22 mouse cellular contexts compared by ENCODE assay signal in the genomic region with DNA sequence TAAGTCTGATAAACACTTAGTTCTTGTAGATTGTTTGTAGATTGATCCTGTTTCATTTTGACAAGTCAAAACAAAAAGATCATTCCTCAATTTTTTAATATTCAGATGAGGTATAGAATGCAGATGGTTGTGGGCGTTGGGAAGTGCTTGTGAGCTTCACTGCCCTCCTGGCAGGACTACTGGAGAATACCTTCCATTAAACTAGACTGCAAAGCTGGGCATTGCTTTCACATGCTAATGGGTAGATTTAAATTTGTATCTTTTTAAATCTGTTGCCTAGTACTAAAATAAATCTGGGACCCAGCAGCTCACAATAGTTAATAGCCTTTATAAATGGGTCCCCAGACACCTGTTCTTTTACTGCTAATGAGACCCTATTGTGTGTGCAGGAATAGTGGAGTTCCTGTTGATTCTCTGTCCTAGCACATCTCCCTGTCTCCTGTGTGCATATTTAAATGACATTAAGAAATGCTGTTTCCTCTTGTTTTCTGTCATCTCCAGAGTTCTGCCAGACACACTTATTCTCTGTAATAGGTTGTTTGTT. TPM values are rescaled to one million over a fixed set of nuclear protein-coding genes. Genes with fewer than 3 reads are reported as not detected.
DNase-seq lines count a peak whose midpoint lies in the region; ATAC-seq lines count a peak whose summit lies in the region.
"Had no signal": no experiment of that assay in that cellular context is flagged by ENCODE, and none has a peak within 500 bp of the region (broad histone marks: within the 10 kb centered on the region; RNA-seq: fewer than 3 reads in every experiment).

No protein-coding gene starts in this region.

- H3K27ac ChIP-seq in forebrain, embryonic 13.5 days, result peak overlapping the region; percentile 25
- H3K27ac ChIP-seq in forebrain, embryonic 10.5 days, result no peak overlapping the region
- 0 out of 2 replicates have a peak overlapping the region, but pooled peaks have one; percentile 38 for H3K27ac ChIP-seq in midbrain, embryonic 14.5 days (replicated peaks; ENCODE audit: low read depth, low read length)
- no peak overlapping the region for H3K27ac ChIP-seq in midbrain, embryonic 11.5 days (ENCODE audit: low read depth, low read length)
- peak overlapping the region; percentile 56 for H3K27ac ChIP-seq in forebrain, embryonic 15.5 days (replicated peaks)
- H3K27ac ChIP-seq: embryonic facial prominence, embryonic 12.5 days; heart, embryonic 10.5 days; left cerebral cortex, adult 2 months; limb, embryonic 10.5 days had no signal

- no peak overlapping the region for H3K4me3 ChIP-seq in forebrain, embryonic 13.5 days
- H3K4me3 ChIP-seq in forebrain, embryonic 10.5 days, result no peak overlapping the region
- H3K4me3 ChIP-seq in midbrain, embryonic 14.5 days (replicated peaks; ENCODE audit: low read depth, low read length), result no peak overlapping the region
- H3K4me3 ChIP-seq in midbrain, embryonic 11.5 days (ENCODE audit: low read depth, low read length), result no peak overlapping the region
- H3K4me3 ChIP-seq in forebrain, embryonic 15.5 days, result no peak overlapping the region
- H3K4me3 ChIP-seq: embryonic facial prominence, embryonic 12.5 days; erythroblast, embryonic 14.5 days; heart, embryonic 10.5 days; left cerebral cortex, adult 2 months; limb, embryonic 10.5 days; myocyte had no signal

- H3K9me3 ChIP-seq in forebrain, embryonic 13.5 days (replicated peaks), result no peaks in the 10 kb centered on the region
- H3K9me3 ChIP-seq in forebrain, embryonic 10.5 days, result no peaks in the 10 kb centered on the region
- H3K9me3 ChIP-seq in midbrain, embryonic 14.5 days (ENCODE audit: control insufficient read depth, low read length), result no peaks in the 10 kb centered on the region
- no peaks in the 10 kb centered on the region for H3K9me3 ChIP-seq in midbrain, embryonic 11.5 days (ENCODE audit: control insufficient read depth, low read length)
- no peaks in the 10 kb centered on the region for H3K9me3 ChIP-seq in forebrain, embryonic 15.5 days
- H3K9me3 ChIP-seq: embryonic facial prominence, embryonic 12.5 days; heart, embryonic 10.5 days; limb, embryonic 10.5 days had no signal

- H3K9ac ChIP-seq in forebrain, embryonic 13.5 days, result no peak overlapping the region
- H3K9ac ChIP-seq in midbrain, embryonic 14.5 days (replicated peaks; ENCODE audit: low read length), result no peak overlapping the region
- no peak overlapping the region for H3K9ac ChIP-seq in midbrain, embryonic 11.5 days (ENCODE audit: low read length)
- H3K9ac ChIP-seq in forebrain, embryonic 15.5 days (replicated peaks), result no peak overlapping the region
- H3K9ac ChIP-seq: embryonic facial prominence, embryonic 12.5 days; liver, postnatal 0 days had no signal

- peaks cover 39% of the 10 kb centered on the region for H3K4me1 ChIP-seq in forebrain, embryonic 13.5 days
- H3K4me1 ChIP-seq in forebrain, embryonic 10.5 days, result peaks cover 30% of the 10 kb centered on the region
- H3K4me1 ChIP-seq in midbrain, embryonic 14.5 days (ENCODE audit: control insufficient read depth, insufficient read depth, low read length), result peaks cover 15% of the 10 kb centered on the region; the same call in 1 of the 2 replicates
- H3K4me1 ChIP-seq in midbrain, embryonic 11.5 days (ENCODE audit: control insufficient read depth, insufficient read depth, low read length), result no peaks in the 10 kb centered on the region
- H3K4me1 ChIP-seq in forebrain, embryonic 15.5 days, result peaks cover 29% of the 10 kb centered on the region

- 24% methylated on average over 1 of the region's 1 CpGs for WGBS in forebrain, embryonic 13.5 days
- WGBS in forebrain, embryonic 10.5 days, result 67% methylated on average over 1 of the region's 1 CpGs
- WGBS in midbrain, embryonic 14.5 days, result 22% methylated on average over 1 of the region's 1 CpGs
- WGBS in midbrain, embryonic 11.5 days, result 67% methylated on average over 1 of the region's 1 CpGs
- WGBS in forebrain, embryonic 15.5 days, result 11% methylated on average over 1 of the region's 1 CpGs

- DNase-seq in forebrain, embryonic 10.5 days (ENCODE audit: extremely low spot score, low spot score), result no peak
- DNase-seq in midbrain, embryonic 14.5 days, result peak; percentile 61
- no peak for DNase-seq in midbrain, embryonic 11.5 days (ENCODE audit: low spot score, missing footprints)
- no peak for DNase-seq in spleen, adult 18-20 months
- no peak for DNase-seq in gastrocnemius, postnatal 10 days
- DNase-seq: cerebellum, adult 9-11 months; kidney, adult 8-10 months; kidney, postnatal 25 days; liver, postnatal 0 days; lung, postnatal 10 days; right cerebral cortex, adult 18-20 months; thymus, postnatal 14 days had no signal

- no peaks in the 10 kb centered on the region for H3K36me3 ChIP-seq in forebrain, embryonic 13.5 days (ENCODE audit: poor library complexity, severe bottlenecking)
- no peaks in the 10 kb centered on the region for H3K36me3 ChIP-seq in forebrain, embryonic 10.5 days (replicated peaks)
- no peaks in the 10 kb centered on the region for H3K36me3 ChIP-seq in midbrain, embryonic 14.5 days (ENCODE audit: control insufficient read depth, insufficient read depth, low read length)
- no peaks in the 10 kb centered on the region for H3K36me3 ChIP-seq in midbrain, embryonic 11.5 days (ENCODE audit: control insufficient read depth, insufficient read depth, low read length)
- H3K36me3 ChIP-seq in forebrain, embryonic 15.5 days, result no peaks in the 10 kb centered on the region
- H3K36me3 ChIP-seq: embryonic facial prominence, embryonic 12.5 days; heart, embryonic 10.5 days; limb, embryonic 10.5 days had no signal

- peak; percentile 71 for ATAC-seq in forebrain, embryonic 13.5 days
- peak; percentile 27; the same call in 1 of the 2 replicates for ATAC-seq in midbrain, embryonic 14.5 days (ENCODE audit: low FRiP score, low TSS enrichment)
- ATAC-seq in midbrain, embryonic 11.5 days (ENCODE audit: low FRiP score), result no peak
- ATAC-seq in forebrain, embryonic 15.5 days (replicated peaks), result peak; percentile 62
- ATAC-seq: CD4-positive, CD25-positive, alpha-beta regulatory T cell, adult 4 months; inflammation-experienced regulatory T-cells, adult 6 months; liver, postnatal 0 days had no signal

- H3K27me3 ChIP-seq in forebrain, embryonic 13.5 days, result no peaks in the 10 kb centered on the region
- no peaks in the 10 kb centered on the region for H3K27me3 ChIP-seq in forebrain, embryonic 10.5 days (ENCODE audit: poor library complexity, severe bottlenecking)
- H3K27me3 ChIP-seq in midbrain, embryonic 14.5 days (ENCODE audit: control insufficient read depth, insufficient read depth, low read length), result no peaks in the 10 kb centered on the region
- no peaks in the 10 kb centered on the region for H3K27me3 ChIP-seq in midbrain, embryonic 11.5 days (ENCODE audit: control insufficient read depth, insufficient read depth, low read length)
- no peaks in the 10 kb centered on the region for H3K27me3 ChIP-seq in forebrain, embryonic 15.5 days
- H3K27me3 ChIP-seq: embryonic facial prominence, embryonic 12.5 days had no signal

- H3K4me2 ChIP-seq in forebrain, embryonic 13.5 days, result no peak overlapping the region
- H3K4me2 ChIP-seq in midbrain, embryonic 14.5 days (ENCODE audit: low read length), result no peak overlapping the region
- H3K4me2 ChIP-seq in midbrain, embryonic 11.5 days, result no peak overlapping the region
- H3K4me2 ChIP-seq in forebrain, embryonic 15.5 days (replicated peaks), result no peak overlapping the region
- H3K4me2 ChIP-seq: embryonic facial prominence, embryonic 12.5 days had no signal

RNA-seq across cellular contexts. Expression of a gene that starts 54.9 kb away (rescaled TPM):
- polyA plus RNA-seq in forebrain, embryonic 13.5 days (2015; fragmentation: Nextera tagmentation; extraction: Ambion mirVana), result 15.9 and 16.2 TPM in 2 replicates
- 17.1 and 17.2 TPM in 2 replicates for polyA plus RNA-seq in forebrain, embryonic 10.5 days (2016; fragmentation: Nextera tagmentation; extraction: Ambion mirVana)
- 18.1 and 19.0 TPM in 2 replicates for polyA plus RNA-seq in midbrain, embryonic 14.5 days (2014; fragmentation: Nextera tagmentation; extraction: Ambion mirVana)
- 14.7 and 16.6 TPM in 2 replicates for polyA plus RNA-seq in midbrain, embryonic 11.5 days (2014; fragmentation: Nextera tagmentation; extraction: Ambion mirVana)
- polyA plus RNA-seq in forebrain, embryonic 15.5 days (2015; fragmentation: Nextera tagmentation; extraction: Ambion mirVana), result 15.1 and 16.1 TPM in 2 replicates
- 10 to 100 TPM; 17.9 to 21.9 TPM for total RNA-seq in gastrocnemius, postnatal 10 days (2021)

Comparison
In these comparisons a context has a peak if more than half of its experiments do, and no peak if none do; other contexts are left out.
1. H3K27ac ChIP-seq: peak in forebrain, embryonic 13.5 days (single experiment), midbrain, embryonic 14.5 days (single experiment) and forebrain, embryonic 15.5 days (single experiment); none in forebrain, embryonic 10.5 days (single experiment) and midbrain, embryonic 11.5 days (single experiment).